Mouse (Mus musculus) monocyte, adult 2 months (primary cell): ENCODE results near the gene Ldlrap1.

Experiments
- DNase-seq, 2 experiments: peaks; one replicate each; pipeline ENCODE4 v3.0.0; 2022; ENCODE audit warnings: low spot score in 2 of 2, low read depth in 1 of 2

Gene Ldlrap1

GRCm38 (mm10) chr4:134776246-134776645, 8.4 kb upstream of the Ldlrap1 start:
- no peak for DNase-seq

GRCm38 (mm10) chr4:134775234-134775944, 7.6 kb upstream of the Ldlrap1 start:
- DNase-seq: no peak

GRCm38 (mm10) chr4:134774126-134774525, 6.3 kb upstream of the Ldlrap1 start:
- DNase-seq: no peak

DNA sequence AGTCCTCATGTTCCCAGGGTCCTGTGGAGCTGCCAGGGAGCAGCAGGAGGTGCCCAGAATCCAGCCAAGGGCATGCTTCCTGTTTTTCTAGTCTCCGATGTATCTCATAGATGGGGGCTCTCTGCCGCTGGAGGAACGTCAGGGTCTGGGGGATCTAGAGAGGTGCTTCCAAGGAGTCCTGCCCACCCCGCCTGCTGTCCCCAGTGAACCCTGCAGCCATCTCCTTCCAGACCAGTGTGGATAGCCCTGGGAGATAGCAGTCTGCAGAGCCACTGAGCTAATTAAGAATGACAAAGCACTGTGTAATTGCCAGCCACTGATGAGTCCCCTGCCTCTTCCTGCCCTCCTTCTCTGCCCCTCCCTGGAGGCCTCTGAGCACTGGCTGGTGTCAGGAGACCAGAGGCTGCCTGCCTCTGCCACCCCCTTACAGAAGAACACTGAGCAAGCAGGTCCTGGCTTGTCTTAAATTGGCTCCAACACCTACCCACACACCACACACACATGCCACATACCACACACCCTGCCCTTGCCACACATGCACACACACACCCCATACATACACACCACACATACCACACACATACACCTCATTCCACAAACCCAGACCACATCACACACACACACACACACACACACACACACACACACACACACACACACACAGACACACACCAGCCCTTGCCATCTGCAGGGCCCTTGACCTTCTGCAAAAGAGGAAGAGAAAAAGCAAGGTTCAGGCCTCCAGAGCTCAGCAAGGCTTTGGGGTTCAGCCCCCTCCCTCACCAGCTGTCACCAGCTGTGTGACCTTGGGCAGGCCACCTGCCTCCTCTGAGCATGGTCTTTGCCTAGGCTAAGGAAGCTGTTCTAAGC, 5.2 kb upstream of the Ldlrap1 start:
- DNase-seq: no peak

GRCm38 (mm10) chr4:134769891-134770290, 2.1 kb upstream of the Ldlrap1 start:
- DNase-seq: no peak

GRCm38 (mm10) chr4:134769081-134769811, 1.4 kb upstream of the Ldlrap1 start:
- DNase-seq: no peak

GRCm38 (mm10) chr4:134768226-134768888, 533 bp upstream of the Ldlrap1 start:
- DNase-seq: no peak

DNA sequence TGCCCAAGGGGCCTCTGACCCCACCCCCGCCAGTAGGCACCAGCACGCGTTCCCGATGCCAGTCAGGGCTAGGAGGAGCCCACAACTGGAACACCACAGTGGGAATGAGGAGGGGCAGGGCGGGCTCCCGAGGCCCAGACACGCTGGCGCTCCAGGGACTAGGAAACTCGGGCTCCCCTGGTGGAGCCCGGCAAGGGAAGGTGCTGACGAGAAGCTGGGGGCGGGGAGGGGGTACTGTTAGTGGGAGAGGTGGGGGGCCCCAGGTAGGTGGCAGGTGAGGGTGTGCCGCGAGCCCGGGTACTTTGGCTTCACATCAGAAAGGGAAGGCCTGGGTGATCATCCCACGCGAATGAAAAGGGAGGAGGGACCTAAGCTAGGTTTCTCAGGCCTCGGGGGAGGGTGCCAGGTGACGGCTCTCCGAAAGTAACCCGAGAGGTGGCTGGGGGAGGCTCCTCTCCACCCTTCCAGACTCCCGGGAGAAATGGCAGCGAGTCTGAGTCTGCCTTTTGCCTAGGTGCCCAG, 859 bp downstream of the Ldlrap1 start:
- DNase-seq: no peak

DNA sequence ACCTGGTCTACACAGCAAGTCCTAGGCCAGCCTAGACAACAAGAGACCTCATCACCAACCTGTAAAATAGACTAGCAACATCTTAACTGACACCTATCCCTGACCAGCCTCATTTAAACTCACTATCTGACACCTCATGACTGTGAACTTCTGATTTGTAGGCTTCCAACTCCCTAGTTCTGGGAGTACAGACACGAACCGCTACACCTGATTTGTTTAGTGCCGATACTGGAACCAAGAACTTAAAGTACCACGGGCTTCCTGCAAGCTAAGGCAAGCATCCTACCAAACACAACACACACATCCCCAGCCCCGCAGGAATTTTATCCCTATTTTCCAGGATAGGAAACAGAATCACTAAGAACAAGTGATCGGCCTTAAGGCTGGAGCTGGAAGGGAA, 1.5 kb downstream of the Ldlrap1 start:
- no peak for DNase-seq

DNA sequence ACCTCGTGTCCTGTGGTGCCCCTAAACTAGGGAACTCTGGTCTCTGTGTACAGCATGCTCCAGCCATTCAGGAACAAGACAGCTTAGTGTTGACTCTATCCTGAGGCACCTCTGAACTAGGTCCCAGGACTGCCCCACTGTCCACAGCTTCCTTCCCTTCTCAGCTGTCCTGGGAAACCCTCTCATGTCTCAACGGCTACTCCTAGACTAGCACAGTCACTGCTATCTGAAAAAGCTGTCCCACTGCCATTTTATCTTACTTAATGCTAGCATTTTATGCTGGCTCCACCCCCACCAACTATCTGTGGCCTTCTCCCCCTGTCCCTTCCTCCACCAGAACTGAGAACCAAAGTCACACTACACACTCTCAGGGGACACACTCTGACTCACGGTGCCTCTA, 3.5 kb downstream of the Ldlrap1 start:
- no peak for DNase-seq

DNA sequence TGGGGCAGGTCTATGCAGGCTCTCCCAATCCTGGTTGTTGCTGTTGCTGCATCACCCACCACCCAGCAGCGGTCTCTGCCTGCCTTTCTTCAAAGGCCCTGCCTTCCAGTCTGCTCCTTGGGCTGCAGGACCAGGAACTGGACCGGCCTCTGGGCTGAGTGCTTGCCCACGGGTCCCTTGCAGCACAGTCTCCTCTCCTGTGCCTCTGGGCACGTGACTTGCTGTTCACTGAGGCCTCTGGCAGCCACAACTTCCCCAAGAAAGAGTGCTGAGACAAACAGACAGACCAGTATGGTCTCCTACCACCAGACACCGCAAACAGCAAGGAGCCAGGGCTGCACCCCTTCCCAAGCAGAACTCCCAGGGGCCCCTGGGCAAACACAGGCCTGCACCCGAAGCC, 5.5 kb downstream of the Ldlrap1 start:
- DNase-seq: peak in 1 of 2 experiments; percentile 50

- no peak for DNase-seq
Observed at GRCm38 (mm10) chr4:134760793-134761201, 7.0 kb downstream of the Ldlrap1 start.

DNA sequence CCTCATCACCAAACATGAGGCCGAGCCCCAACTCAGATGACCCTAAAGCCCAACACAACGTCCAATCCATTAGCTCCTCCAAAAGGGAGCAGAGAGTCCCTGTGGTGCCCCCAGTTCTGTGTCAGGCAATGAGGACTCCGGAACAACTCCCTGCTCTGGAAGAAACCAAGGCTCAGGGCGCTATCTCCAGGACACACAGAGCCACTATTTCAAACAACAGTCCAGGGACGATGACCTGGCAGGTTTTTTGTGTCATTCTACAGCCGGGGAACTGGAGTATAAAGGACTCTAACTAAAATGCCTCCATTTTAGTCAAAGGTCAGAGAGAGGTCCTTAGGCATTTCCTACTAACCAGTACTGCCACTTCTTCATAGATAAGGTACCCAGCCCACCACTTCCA, 7.5 kb downstream of the Ldlrap1 start:
- no peak for DNase-seq

DNA sequence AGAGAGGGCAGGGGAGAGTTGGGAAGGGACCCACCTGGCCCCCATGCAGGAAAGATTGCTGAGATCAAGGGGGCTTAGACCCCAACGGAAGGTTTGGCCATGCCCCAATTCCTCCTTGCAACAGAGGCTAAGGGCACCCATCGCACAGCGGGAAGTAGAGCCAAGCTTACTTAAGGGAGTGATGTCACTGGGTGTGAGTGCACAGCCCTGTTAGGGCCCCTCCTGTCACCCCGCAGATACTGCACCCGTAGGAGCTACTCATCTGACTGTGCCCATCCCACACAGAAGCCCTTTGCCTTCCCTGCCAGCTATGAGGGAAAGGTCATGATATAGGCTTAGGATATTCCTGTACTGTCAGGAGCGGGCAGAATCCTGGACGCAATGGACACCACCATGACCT, 8.3 kb downstream of the Ldlrap1 start:
- DNase-seq: no peak

DNA sequence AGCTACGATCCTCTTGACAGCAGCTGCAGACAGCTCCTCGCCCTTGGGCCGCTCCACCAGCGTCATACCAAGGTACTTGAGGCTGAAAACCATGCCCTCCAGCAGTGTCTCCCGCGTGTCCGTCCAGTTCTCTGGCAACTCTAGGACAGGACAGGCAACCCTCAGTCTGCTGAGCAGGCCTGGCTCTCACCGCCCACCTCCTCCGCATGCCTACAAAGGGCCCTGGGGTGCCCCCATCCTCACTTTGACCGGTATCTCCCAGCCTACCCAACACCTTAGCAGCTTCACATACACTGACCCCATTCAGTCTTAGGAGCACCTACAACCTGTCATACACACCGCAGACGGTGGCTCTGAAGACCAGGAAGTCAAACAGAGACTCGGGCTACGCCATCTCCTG, 8.9 kb downstream of the Ldlrap1 start:
- no peak for DNase-seq

GRCm38 (mm10) chr4:134758367-134758766, 9.5 kb downstream of the Ldlrap1 start:
- no peak for DNase-seq

- DNase-seq: no peak
Observed at GRCm38 (mm10) chr4:134756953-134757352, 10.9 kb downstream of the Ldlrap1 start.

DNA sequence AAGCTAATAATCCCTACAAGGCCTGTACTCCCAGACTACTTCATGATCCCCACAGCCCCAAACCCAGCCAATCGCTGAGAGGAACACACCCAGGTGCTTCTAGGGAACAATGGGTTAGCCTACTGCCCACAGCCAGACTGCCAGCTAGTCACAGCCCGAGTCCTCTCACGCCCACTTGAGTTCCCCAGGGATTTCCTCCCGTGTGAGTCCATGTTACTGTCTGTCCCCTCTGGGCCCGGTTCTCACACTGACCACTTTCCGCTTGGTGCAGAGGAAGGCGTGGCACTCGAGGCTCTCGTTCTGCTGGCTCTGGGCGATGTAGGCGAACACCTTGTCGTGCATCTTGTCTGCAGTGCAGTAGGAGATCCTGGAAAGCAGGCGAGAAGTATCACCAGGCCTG, 12.9 kb downstream of the Ldlrap1 start:
- no peak for DNase-seq

GRCm38 (mm10) chr4:134754371-134754770, 13.5 kb downstream of the Ldlrap1 start:
- no peak for DNase-seq

DNA sequence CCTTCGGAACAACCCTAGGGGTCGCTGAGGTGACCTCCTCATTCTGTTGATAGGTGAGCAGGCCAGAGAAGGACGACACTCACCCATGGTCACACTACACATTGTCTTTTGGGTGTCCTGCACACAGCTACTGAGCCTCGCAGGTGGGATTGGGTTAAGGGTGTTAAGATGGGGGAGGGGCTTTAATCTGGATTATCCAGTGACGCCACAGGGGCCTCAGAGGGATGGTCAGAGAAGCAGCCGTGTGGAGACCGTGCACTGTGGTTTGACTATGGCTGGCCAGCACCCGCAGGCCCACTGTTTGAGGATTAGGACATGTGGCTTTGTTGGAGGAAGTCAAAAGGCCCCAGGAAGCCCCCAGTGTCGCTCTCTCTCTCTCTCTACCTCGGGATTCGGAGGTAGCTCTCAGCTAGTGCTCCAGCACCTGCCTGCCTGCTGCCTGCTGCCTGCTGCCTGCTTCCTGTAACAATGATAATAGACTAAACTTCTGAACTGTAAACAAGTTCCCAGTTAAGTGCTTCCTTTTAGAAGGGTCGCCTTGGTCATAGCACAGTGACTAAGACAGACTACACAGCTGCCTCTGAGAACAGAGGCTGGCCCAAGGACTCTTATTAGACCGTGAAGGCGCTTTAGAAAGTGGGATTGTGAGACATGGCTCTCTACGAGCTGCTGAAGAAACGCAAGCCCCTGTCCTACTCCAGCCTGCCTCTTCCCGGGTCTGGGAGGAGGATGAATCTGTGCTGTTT, 14.1 kb downstream of the Ldlrap1 start:
- no peak for DNase-seq
